Mouse (Mus musculus): ENCODE results near the gene Fgfr4. TPM values are rescaled to one million over a fixed set of nuclear protein-coding genes. Genes with fewer than 3 reads are reported as not detected.

Gene Fgfr4
- total and polyA plus RNA-seq, 3 experiments = 0.05 TPM; not detected in 2

DNA sequence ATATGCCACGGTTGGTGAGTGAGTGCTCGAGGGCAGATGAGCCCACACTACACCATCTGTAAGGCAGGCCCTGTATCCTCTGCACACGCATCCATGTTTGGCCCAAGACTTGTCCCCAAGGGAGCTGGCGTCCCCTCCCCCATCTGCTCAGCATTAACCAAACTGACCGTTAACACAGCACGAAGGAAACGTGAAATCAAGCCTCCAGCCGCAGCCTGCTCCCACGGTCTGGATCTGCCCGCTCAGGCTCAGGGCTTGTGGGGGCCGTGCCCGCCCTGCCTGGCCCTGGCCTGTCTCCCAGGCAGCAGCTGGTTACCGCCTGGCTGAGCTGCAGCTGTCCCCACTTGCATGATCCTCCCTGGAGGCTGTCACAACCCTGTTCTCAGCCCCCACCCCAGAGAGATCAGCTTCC, 16.5 kb downstream of the Fgfr4 start:
- H3K4me1 ChIP-seq (ENCODE audit: insufficient read depth, low read depth, low read length) = peaks cover 8% of the 10 kb centered on the region
- DNase-seq (ENCODE audit: low spot score) (no peak), ATAC-seq (ENCODE audit: extremely low read depth, insufficient number of reproducible peaks, low FRiP score, poor library complexity, severe bottlenecking) (no peak)
- H3K9me3 ChIP-seq (replicated peaks) = no peaks in the 10 kb centered on the region
- H3K4me3 ChIP-seq (ENCODE audit: low read depth, low read length) = no peak overlapping the region
- H3K36me3 ChIP-seq (replicated peaks) = no peaks in the 10 kb centered on the region
- peaks cover 41% of the 10 kb centered on the region for H3K27me3 ChIP-seq (ENCODE audit: insufficient read depth, low read length)
- TF ChIP-seq GATA1 (IDR thresholded peaks at IDR 0.05; ENCODE audit: borderline replicate concordance, low read length) (no peak), CTCF (IDR thresholded peaks at IDR 0.05; ENCODE audit: low read depth, low read length) (no peak), POLR2AphosphoS5 (IDR thresholded peaks at IDR 0.05; ENCODE audit: insufficient replicate concordance, low read depth, low read length) (no peak), TAL1 (conservative IDR thresholded peaks at IDR 0.05; ENCODE audit: low read depth, low read length) (no peak), GATA2 (IDR thresholded peaks at IDR 0.05; ENCODE audit: borderline replicate concordance, low read depth, low read length) (no peak)

DNA sequence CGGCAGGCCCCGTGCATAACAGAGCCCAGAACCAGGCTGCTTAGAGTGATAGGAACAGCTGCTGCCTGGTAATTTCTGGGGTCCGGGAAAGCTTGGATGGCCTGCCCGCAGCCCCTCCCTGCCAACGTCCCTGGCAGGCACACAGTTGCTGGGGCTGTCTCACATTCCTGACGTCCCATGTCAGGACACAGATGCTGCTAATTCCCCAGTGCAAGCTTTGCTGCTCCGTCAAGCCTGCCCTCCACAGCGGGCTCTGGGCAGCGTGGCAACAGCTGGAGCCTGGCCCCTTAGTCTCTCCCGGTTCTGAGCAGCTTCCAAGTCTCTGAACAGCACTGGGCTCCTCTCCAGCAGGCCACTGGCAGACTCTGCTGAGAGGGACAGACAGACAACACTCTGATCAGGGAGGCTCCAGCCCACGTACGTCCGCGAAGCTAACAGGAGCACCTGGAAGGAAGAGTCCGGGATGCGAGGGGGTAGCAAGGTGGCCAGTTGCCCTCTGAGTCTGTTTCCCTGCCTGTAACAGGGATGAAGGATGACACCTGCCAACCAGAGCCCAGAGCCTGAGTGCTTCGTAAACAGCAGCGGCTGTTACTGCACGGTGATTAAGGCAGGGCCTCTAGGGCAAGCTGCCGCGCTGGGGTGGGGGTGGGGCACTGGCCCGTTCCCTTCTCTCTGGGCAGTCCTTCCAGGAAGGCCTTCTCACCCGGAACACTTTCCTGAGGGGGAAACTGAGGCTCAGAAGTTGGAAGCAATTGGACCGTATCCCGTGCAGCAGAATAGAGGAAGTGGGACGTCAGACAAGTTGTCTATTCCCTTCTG, 19.3 kb downstream of the Fgfr4 start:
- Histone ChIP-seq H3K36me3 (replicated peaks) (no peaks in the 10 kb centered on the region), H3K9me3 (replicated peaks) (no peaks in the 10 kb centered on the region), H3K4me3 (ENCODE audit: low read depth, low read length) (no peak overlapping the region), H3K27me3 (ENCODE audit: insufficient read depth, low read length) (peaks cover 38% of the 10 kb centered on the region), H3K4me1 (ENCODE audit: insufficient read depth, low read depth, low read length) (peaks cover 7% of the 10 kb centered on the region)
- ATAC-seq (ENCODE audit: extremely low read depth, insufficient number of reproducible peaks, low FRiP score, poor library complexity, severe bottlenecking) (no peak), DNase-seq (ENCODE audit: low spot score) (no peak)
- TF ChIP-seq GATA2 (IDR thresholded peaks at IDR 0.05; ENCODE audit: borderline replicate concordance, low read depth, low read length) = no peak
- no peak for TF ChIP-seq CTCF (IDR thresholded peaks at IDR 0.05; ENCODE audit: low read depth, low read length)
- no peak for TF ChIP-seq POLR2AphosphoS5 (IDR thresholded peaks at IDR 0.05; ENCODE audit: insufficient replicate concordance, low read depth, low read length)
- no peak for TF ChIP-seq TAL1 (conservative IDR thresholded peaks at IDR 0.05; ENCODE audit: low read depth, low read length)
- no peak for TF ChIP-seq GATA1 (IDR thresholded peaks at IDR 0.05; ENCODE audit: borderline replicate concordance, low read length)

DNA sequence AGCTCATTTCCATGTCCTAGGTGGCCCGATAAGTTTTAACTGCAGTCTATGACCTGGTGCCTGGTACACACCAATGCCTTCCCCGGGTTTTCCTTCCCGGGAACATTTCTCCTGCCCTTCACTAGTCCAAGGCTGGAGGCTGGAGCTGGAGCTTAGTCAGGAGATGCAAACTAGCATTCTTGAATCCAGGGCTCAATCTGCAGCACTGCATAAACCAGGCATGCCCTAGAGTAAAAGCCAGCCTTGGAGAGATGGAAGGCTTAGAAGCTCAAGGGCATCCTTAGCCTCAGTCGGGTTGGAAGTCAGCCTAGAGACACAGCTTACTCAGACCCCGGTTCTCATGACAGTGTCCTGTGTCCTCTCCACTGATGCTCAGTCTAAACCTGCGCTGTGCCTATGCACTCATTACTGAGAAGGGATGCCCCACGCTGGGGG, 19.9 kb downstream of the Fgfr4 start:
- TF ChIP-seq GATA2 (IDR thresholded peaks at IDR 0.05; ENCODE audit: borderline replicate concordance, low read depth, low read length) (no peak), TAL1 (conservative IDR thresholded peaks at IDR 0.05; ENCODE audit: low read depth, low read length) (no peak), CTCF (IDR thresholded peaks at IDR 0.05; ENCODE audit: low read depth, low read length) (no peak), POLR2AphosphoS5 (IDR thresholded peaks at IDR 0.05; ENCODE audit: insufficient replicate concordance, low read depth, low read length) (no peak), GATA1 (IDR thresholded peaks at IDR 0.05; ENCODE audit: borderline replicate concordance, low read length) (no peak)
- Histone ChIP-seq H3K27me3 (ENCODE audit: insufficient read depth, low read length) (peaks cover 38% of the 10 kb centered on the region), H3K36me3 (replicated peaks) (no peaks in the 10 kb centered on the region), H3K4me1 (ENCODE audit: insufficient read depth, low read depth, low read length) (peaks cover under 1% of the 10 kb centered on the region), H3K9me3 (replicated peaks) (no peaks in the 10 kb centered on the region), H3K4me3 (ENCODE audit: low read depth, low read length) (no peak overlapping the region)
- DNase-seq (ENCODE audit: low spot score) (no peak), ATAC-seq (ENCODE audit: extremely low read depth, insufficient number of reproducible peaks, low FRiP score, poor library complexity, severe bottlenecking) (no peak)

DNA sequence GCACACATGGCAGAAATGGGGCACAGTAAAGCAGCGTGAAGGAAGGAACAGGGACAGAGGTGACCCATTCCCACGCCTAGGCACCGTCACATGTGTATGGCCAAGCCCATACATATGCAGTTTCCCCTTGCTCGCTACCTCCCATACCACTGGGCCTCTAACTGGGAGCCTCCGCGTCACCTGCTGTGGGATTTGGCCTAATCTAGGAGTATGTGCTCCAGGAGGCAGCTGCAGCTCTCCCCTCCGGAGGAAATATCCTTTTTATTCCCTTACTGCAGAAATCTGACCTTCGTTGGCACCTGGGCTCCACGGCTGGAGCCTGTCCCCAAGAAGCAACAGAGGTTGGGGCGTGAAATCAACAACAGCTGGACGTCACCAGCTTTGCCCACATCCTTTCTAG, 21.9 kb downstream of the Fgfr4 start:
- H3K4me3 ChIP-seq (ENCODE audit: low read depth, low read length) = no peak overlapping the region
- H3K4me1 ChIP-seq (ENCODE audit: insufficient read depth, low read depth, low read length) = no peaks in the 10 kb centered on the region; the same call in 1 of the 2 replicates
- H3K9me3 ChIP-seq (replicated peaks) = no peaks in the 10 kb centered on the region
- no peak for TF ChIP-seq CTCF (IDR thresholded peaks at IDR 0.05; ENCODE audit: low read depth, low read length)
- no peak for TF ChIP-seq GATA2 (IDR thresholded peaks at IDR 0.05; ENCODE audit: borderline replicate concordance, low read depth, low read length)
- no peak for TF ChIP-seq TAL1 (conservative IDR thresholded peaks at IDR 0.05; ENCODE audit: low read depth, low read length)
- no peak for TF ChIP-seq GATA1 (IDR thresholded peaks at IDR 0.05; ENCODE audit: borderline replicate concordance, low read length)
- no peak for TF ChIP-seq POLR2AphosphoS5 (IDR thresholded peaks at IDR 0.05; ENCODE audit: insufficient replicate concordance, low read depth, low read length)
- H3K27me3 ChIP-seq (ENCODE audit: insufficient read depth, low read length) = peaks cover 28% of the 10 kb centered on the region
- no peak for ATAC-seq (ENCODE audit: extremely low read depth, insufficient number of reproducible peaks, low FRiP score, poor library complexity, severe bottlenecking)
- H3K36me3 ChIP-seq (replicated peaks) = no peaks in the 10 kb centered on the region
- DNase-seq (ENCODE audit: low spot score) = no peak

DNA sequence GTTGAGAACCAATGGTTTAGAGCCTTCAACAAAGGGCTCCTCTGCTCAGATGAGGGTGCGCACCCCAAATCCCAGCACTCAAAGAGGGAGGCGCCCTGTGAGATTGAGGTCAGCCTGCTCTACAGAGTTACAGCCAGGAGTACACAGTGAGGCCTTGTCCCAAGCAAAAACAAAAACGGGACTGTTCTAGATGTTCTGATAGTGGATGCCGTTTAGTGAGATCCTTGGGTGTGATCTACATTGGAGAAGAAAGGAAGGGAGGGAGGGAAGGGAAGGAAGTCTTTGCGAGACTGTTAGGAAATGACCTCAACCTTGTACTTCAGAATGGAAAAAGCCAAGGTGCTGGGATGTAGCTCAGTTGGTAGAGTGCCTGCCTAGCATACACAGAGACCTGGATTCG, 23.8 kb downstream of the Fgfr4 start:
- H3K36me3 ChIP-seq (replicated peaks) = peaks cover 5% of the 10 kb centered on the region
- peaks cover 6% of the 10 kb centered on the region for H3K4me1 ChIP-seq (ENCODE audit: insufficient read depth, low read depth, low read length)
- ATAC-seq (ENCODE audit: extremely low read depth, insufficient number of reproducible peaks, low FRiP score, poor library complexity, severe bottlenecking) (no peak), DNase-seq (ENCODE audit: low spot score) (no peak)
- H3K4me3 ChIP-seq (ENCODE audit: low read depth, low read length) = no peak overlapping the region
- TF ChIP-seq GATA2 (IDR thresholded peaks at IDR 0.05; ENCODE audit: borderline replicate concordance, low read depth, low read length) = no peak
- H3K27me3 ChIP-seq (ENCODE audit: insufficient read depth, low read length) = peaks cover 24% of the 10 kb centered on the region
- no peaks in the 10 kb centered on the region for H3K9me3 ChIP-seq (replicated peaks)

DNA sequence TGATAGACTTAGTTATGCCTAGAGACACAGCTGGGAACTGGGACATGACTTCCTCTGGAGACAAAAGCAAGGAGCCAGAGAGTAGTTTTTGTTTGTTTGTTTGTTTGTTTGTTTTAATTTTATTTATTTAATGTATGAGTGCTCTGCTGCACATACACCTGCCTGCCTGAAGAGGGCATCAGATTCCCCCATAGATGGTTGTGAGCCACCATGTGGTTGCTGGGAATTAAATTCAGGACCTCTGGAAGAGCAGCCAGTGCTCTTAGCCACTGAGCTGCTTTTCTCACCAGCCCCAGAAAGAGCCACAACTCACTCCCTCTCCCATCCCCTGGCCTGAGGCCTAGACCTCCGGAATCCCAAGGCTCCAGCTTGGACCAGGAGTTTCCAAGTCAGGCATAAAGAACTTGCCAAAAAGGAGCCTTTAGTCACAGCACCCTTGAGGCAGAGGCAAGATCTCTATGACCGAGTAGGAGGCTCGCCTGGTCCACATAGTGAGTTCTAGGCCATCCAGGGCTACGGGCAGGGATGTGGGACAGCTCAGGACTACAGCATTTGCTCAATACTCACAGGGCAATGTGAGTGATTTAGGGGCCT, 25.6 kb downstream of the Fgfr4 start:
- TF ChIP-seq CTCF (IDR thresholded peaks at IDR 0.05; ENCODE audit: low read depth, low read length) (no peak), POLR2AphosphoS5 (IDR thresholded peaks at IDR 0.05; ENCODE audit: insufficient replicate concordance, low read depth, low read length) (no peak), GATA2 (IDR thresholded peaks at IDR 0.05; ENCODE audit: borderline replicate concordance, low read depth, low read length) (no peak), TAL1 (conservative IDR thresholded peaks at IDR 0.05; ENCODE audit: low read depth, low read length) (no peak), GATA1 (IDR thresholded peaks at IDR 0.05; ENCODE audit: borderline replicate concordance, low read length) (no peak)
- Histone ChIP-seq H3K27me3 (ENCODE audit: insufficient read depth, low read length) (peaks cover 10% of the 10 kb centered on the region), H3K4me3 (ENCODE audit: low read depth, low read length) (no peak overlapping the region), H3K9me3 (replicated peaks) (no peaks in the 10 kb centered on the region), H3K4me1 (ENCODE audit: insufficient read depth, low read depth, low read length) (peaks cover 16% of the 10 kb centered on the region), H3K36me3 (replicated peaks) (peaks cover 9% of the 10 kb centered on the region)
- ATAC-seq (ENCODE audit: extremely low read depth, insufficient number of reproducible peaks, low FRiP score, poor library complexity, severe bottlenecking) (no peak), DNase-seq (ENCODE audit: low spot score) (no peak)

All from G1E (cell line).